Mouse (Mus musculus) MEL-GATA-1-ER (cell line): Measurements from ENCODE around the gene Kcnmb2.

ENCODE experiments used
- DNase-seq: peaks from one replicate; pipeline ENCODE4 v3.0.0-alpha.2; 2012; ENCODE audit warnings: low read depth; ENCODE audit errors: extremely low read depth

Kcnmb2 gene

DNA sequence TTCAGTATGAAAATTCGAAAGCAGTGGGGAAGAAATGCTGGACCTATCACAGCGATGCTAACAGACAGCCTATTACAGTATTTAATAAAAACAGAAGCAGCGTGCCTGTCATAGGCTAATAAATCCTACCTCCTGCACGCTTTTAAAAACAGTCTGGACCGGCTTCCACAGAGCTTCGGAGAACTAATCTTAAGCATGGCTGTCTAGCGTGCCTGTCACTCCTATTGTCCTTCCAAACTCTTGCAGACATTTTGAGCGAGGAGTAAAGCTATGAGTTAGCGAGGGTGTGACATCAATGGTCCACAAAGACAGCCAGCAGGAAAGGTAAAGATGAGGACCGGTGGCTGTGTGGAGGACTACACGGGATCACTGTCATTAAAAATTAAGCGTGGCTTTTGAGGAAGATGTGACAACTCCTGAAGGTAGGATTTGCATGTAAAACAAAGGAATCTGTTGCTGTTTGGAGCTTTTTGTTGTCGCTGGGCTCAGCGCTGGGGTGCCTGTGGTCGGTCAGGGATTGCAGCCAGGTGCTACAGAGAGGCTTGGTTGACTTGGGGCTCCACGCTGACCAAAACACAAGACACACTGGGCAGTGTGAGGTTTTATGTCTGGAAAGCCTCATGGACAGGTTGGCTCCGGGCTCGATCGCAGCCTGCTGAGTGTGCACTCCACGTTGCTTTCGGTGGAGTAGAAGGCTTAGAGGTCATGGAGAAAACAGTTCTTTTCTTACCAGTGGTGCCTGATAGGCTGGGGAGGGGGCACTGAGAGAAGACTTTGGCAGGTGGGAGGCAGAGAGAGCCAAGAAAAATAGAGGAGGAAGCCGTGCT lies at the start of gene Kcnmb2:
TSS of gene Kcnmb2 (plus strand) at position 4 of the 827 bp plus-strand sequence.
- DNase-seq, result no peak

- no peak for DNase-seq
These were observed 38.8 kb upstream of the Kcnmb2 start for GRCm38 (mm10) chr3:31863522-31863921.

- DNase-seq, result no peak
These were observed 38.2 kb upstream of the Kcnmb2 start for GRCm38 (mm10) chr3:31864070-31864469.

- no peak for DNase-seq
These were observed 30.8 kb upstream of the Kcnmb2 start for GRCm38 (mm10) chr3:31871461-31871860.

GRCm38 (mm10) chr3:31882621-31883131 lies 19.6 kb upstream of the Kcnmb2 start:
- no peak for DNase-seq

GRCm38 (mm10) chr3:31892653-31893052 lies 9.7 kb upstream of the Kcnmb2 start:
- DNase-seq, result no peak

DNA sequence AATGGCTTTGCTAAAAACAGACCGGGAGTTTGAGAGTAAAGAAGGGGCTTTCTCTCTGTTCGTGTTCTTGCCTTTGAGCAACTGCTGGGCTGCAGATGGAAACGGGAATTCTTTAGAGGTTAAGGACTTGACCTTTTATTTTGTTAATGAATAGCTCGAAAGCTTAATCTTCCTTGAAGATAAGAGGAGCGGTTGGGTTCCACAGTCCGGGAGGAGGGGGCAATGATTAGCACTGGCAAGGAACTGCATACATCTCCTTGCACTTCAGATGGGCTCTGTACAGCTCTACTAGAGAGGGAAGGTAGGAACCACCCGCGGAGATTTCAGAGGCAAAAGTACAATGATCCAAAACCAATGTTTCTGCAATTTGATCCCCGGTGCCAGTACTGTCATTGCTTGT lies 1.2 kb downstream of the Kcnmb2 start:
- no peak for DNase-seq

GRCm38 (mm10) chr3:31904156-31904555 lies 1.8 kb downstream of the Kcnmb2 start:
- no peak for DNase-seq

- no peak for DNase-seq
These were observed 8.9 kb downstream of the Kcnmb2 start for GRCm38 (mm10) chr3:31911168-31911567.

DNA sequence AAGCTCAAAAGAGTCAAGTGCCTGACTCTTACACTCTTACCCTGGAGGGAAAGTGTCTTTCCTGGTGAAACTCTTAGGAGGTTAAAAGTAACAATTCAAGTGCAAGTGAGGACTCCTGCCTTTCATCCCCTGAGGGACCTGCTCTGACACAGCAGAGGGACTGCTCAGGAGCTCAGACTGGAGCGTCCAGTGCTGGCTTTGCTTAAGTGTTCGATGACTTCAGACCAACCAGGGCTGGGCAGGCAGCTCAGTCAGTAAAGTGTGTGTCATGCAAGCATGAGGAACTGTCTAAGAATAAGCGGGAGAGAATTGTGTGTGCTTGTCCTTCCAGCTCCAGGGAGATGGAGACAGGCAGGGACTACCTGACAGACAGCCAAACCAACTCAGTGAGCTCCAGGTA lies 9.4 kb downstream of the Kcnmb2 start:
- no peak for DNase-seq

DNA sequence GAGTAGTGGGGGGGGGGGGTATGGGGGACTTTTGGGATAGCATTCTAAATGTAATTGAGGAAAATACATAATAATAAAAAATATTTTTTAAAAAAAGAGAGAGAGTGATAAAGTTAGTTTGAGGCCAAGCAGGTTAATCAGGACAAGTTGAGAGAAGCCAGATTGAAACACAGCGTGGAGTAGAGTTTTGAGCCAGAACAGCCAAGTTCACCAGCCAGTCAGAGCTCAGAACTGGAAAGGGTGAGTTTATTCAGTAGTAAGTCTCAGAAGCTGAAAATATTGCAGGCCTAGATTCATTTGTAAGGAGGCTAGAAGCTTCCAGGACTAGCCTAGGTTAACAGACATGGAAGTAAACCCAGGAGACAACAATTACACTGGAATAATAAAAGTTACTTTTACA lies 26.2 kb downstream of the Kcnmb2 start:
- DNase-seq, result no peak

- DNase-seq, result no peak
These were observed 32.4 kb downstream of the Kcnmb2 start for GRCm38 (mm10) chr3:31934704-31935103.

- no peak for DNase-seq
These were observed 39.2 kb downstream of the Kcnmb2 start for GRCm38 (mm10) chr3:31941478-31941877.

- DNase-seq, result no peak
These were observed 51.9 kb downstream of the Kcnmb2 start for GRCm38 (mm10) chr3:31954213-31954612.

DNA sequence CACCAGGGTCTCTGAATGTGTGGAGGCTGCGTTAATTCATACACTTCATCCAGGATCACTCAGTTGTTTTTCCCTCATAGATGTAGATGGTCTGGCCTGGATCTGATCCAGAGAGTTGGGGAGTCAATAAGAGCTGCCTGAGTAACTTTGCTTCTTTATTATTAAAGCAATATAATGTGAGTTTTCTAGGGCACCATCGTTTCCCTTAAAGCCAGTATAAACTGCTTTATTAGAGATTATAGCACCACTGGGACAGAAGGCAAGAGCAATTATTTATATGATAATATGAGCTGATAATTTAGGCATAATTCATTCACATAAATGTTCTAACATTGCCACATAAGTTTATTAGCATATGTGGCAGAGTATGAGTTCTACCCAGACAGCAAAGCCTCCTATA lies 52.7 kb downstream of the Kcnmb2 start:
- no peak for DNase-seq

DNA sequence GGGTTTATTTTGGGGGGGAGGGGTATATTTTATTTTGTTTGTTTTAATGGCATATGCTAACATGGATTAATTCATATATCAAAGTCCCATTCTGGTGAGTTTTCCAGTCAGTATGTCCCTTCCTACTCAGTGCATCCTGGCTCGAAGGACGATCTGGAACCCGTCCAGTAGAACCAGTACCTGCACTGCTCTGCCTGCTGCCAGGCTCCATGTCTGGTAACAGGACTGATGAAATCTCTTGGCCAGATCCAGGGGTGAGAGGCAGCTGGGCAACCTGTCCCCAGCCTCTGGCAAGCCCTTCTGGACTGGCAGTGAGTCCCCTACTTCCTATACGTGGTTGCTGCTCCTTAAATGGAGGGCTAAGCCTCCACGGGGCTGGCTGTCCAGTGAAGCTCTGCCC lies 57.5 kb downstream of the Kcnmb2 start:
- DNase-seq, result no peak

GRCm38 (mm10) chr3:31961175-31961574 lies 58.9 kb downstream of the Kcnmb2 start:
- DNase-seq, result no peak

DNA sequence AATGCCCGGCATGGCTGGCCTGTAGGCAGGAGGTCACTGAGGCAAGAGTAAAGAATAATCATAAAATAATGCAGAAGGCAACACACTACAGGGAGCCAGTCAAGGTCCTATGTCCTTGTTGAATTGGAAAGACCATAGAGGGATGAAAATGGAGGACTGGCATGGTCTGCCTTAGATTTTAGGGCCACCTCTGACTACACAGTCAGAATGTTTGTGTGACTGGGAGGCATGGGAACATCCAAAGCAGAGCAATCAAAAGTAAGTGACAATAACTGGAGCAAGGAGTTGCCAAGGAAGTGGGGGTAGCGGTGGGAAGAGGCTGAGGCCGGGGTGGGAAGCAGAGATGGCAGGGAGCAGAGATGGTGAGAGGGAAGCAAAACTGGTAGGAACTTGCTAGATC lies 60.8 kb downstream of the Kcnmb2 start:
- no peak for DNase-seq

DNA sequence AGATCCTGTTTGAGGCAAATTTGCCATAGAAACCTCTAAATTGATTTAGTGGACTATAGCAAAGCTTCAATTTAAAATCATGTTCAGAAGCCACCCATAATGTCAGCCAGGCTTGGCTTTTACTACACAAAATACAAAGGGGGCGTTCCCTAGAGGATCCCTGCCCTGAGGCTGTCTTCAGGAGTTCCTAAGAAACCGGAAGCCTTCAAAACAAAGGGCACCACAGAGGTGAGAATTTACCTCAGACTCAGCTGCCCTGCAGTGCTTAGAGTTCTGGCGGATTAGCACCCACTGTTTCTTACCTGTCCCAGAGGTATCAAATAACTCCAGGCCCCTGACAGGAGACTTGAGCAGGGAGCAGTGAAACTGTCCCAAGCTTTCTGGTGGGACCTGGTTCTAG lies 77.4 kb downstream of the Kcnmb2 start:
- DNase-seq, result no peak

GRCm38 (mm10) chr3:31982444-31982843 lies 80.1 kb downstream of the Kcnmb2 start:
- no peak for DNase-seq

DNA sequence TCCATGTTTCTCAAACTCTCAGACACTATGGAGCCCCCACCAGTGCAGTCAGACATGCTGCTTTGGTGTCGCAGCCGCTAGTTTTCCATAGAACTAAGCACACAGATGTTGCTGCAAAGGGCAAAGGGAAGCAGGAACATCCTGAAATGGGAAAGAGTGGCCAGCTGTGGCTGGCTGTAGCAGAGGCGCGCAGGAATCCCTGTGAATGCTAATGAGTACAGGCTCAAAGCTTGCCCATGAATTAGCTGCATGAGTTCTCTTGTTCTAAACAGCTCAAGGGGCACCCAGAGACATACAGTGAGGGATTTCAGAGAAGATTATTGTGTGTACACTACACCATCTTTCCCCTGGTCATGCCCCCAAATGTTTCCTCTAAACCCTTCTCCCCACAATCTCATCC lies 82.8 kb downstream of the Kcnmb2 start:
- DNase-seq, result no peak

GRCm38 (mm10) chr3:31991526-31992045 lies 89.3 kb downstream of the Kcnmb2 start:
- DNase-seq, result no peak

- DNase-seq, result no peak
These were observed 109.3 kb downstream of the Kcnmb2 start for GRCm38 (mm10) chr3:32011566-32011965.
